Mouse (Mus musculus) gastrocnemius, adult 8-10 months (tissue): ENCODE results near the gene Fdx1l. TPM values are rescaled to one million over a fixed set of nuclear protein-coding genes. Genes with fewer than 3 reads are reported as not detected.

Experiments used
- DNase-seq, 2 experiments: peaks; one replicate each; pipeline ENCODE4 v3.0.0; 2022; ENCODE audit warnings: low spot score in 2 of 2
- microRNA-seq: library from miRNA; unstranded; fragments of <30 nt; microRNA quantifications from one replicate; pipeline ENCODE4 v1.2.0, GENCODE M21; 2022
- total RNA-seq, 4 experiments: library from RNA; stranded (reverse); gene quantifications; 2 replicates each; pipeline ENCODE4 v1.2.4; 2022

The Fdx1l gene
- total RNA-seq, 4 experiments from 2014 or later, result 47.9 to 55.2 (median 51.4) TPM

DNA sequence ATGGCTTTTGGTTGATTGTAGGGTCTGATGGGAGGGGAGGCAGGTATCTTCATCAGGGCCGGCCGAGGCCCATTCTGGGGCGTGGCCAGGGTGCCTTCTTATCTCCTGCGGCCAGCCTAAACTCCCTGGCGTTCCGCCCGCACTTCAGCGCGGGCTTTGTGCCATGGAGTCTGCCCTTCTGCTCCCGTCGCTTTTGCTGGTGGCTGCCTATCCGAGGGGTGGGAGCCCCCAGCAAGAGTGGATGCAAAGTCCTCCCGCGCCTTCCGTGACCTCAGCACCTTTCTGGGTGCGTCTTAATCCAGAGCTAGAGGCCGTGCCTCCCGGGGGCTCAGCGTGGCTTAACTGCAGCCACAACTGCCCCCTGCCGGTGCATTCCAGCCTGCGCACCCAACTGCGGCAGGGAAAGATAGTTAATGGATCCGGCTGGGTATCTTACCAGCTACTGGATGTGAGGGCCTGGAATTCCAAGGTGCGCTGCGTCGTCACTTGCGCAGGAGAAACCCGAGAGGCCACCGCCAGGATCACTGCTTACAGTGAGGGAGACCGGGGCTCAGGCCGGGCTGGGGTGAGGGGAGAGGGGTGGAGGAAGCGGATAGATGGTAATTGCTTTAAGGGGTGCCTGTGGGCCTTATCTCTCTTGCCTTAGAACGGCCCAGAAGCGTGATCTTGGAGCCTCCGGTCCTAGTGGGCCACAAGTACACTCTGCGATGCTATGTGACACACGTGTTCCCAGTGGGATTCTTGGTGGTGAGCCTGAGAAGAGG lies 43.9 kb downstream of the Fdx1l start, which contains the start of gene Icam4:
Icam4 (plus strand) TSS at position 83 of the 764 bp plus-strand sequence.
- DNase-seq, result peak; percentile 76 to 77

DNA sequence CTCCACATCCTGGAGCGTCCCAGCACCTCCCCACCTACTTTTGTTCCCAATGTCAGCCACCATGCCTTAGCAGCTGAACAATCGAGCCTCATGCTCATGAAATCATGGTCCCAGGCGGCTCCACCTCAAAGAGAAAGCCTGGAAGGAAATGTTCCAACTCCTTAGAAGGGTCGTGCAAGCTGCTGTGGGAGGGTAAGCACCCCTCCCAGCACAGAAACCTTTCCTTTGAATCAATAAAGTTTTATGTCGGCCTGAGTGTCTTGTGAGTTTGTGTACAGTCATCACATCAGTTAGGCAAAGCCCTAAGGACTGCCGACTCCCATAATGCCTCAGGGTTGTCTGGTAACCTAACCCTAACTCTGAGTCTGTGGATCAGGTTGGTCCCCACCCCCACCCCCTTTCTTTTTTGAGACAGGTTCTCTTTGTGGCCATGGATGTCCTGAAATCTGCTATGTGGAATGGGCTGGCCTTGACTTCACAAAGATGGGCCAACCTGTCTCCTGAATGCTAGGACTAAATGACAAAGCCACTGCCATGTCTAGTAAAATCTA lies 44.8 kb downstream of the Fdx1l start:
- no peak for DNase-seq

GRCm38 (mm10) chr9:21027774-21028290 lies 45.6 kb downstream of the Fdx1l start:
- DNase-seq, result no peak

DNA sequence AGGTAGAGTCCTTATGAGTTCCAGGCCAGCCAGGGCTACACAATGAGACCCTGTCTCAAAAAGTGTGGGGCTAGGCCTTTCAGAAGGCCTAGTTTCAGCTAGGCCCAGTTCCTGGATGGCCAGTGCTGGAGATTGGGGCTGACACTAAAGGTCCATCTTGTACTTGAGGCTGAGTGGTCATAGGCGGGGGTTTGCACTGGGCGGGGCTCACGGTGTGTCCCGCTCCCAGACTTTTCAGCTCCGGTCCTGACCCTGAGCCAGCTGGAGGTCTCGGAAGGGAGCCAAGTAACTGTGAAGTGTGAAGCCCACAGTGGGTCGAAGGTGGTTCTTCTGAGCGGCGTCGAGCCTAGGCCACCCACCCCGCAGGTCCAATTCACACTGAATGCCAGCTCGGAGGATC lies 46.6 kb downstream of the Fdx1l start:
- DNase-seq, result no peak

DNA sequence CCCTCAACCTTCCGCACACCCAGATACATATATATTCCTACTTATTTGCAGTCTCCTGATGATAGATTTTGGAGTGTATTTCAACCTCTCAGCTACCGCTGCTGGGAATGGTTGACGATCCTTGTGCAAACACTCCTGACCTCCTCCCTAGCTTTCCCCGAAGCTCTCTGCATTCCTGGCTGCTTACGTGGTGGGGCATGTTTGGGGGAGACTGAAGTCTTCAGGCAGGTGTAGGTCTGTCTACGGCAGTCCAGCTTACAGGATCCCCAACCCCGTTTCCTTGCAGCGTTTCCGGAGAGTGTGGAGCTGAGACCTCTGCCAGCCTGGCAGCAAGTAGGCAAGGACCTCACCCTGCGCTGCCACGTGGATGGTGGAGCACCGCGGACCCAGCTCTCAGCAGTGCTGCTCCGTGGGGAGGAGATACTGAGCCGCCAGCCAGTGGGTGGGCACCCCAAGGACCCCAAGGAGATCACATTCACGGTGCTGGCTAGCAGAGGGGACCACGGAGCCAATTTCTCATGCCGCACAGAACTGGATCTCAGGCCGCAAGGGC lies 48.1 kb downstream of the Fdx1l start:
- DNase-seq, result no peak

GRCm38 (mm10) chr9:21022726-21023125 lies 50.7 kb downstream of the Fdx1l start:
- no peak for DNase-seq

- no peak for DNase-seq
Measured at GRCm38 (mm10) chr9:21022288-21022687, 51.1 kb downstream of the Fdx1l start.

GRCm38 (mm10) chr9:21021363-21021762 lies 52.1 kb downstream of the Fdx1l start:
- no peak for DNase-seq

GRCm38 (mm10) chr9:21018600-21018999 lies 54.8 kb downstream of the Fdx1l start:
- no peak for DNase-seq

Small RNAs within 50 kb of the gene (microRNA-seq; reads per million reads assigned to microRNA genes)
- not detected for gene Mir1900
- not detected for gene Mir7082

Other genes with a start within 250 kb of the Fdx1l start
- gene A230050P20Rik, start 205.0 kb downstream of the Fdx1l start, total RNA-seq, result 1 to 10 TPM in 3 of 4 experiments, under 1 TPM in 1; 0.53 to 2.7 (median 1.5) TPM
- gene Angptl6, start 193.9 kb downstream of the Fdx1l start, total RNA-seq, result 1 to 10 TPM; 6.5 to 7.6 (median 7.1) TPM
- 10 to 100 TPM in 1 of 4 experiments, 1 to 10 TPM in 3; 6.8 to 10.9 (median 8.3) TPM for gene Ppan, start 185.4 kb downstream of the Fdx1l start, total RNA-seq
- 100 to 1,000 TPM in 3 of 4 experiments, 10 to 100 TPM in 1; 95.7 to 105 (median 102) TPM for gene Eif3g, start 175.0 kb downstream of the Fdx1l start, total RNA-seq
- gene Dnmt1, start 113.7 kb downstream of the Fdx1l start, total RNA-seq, result 1 to 10 TPM; 5.5 to 6.0 (median 5.8) TPM
- gene S1pr2, start 96.8 kb downstream of the Fdx1l start, total RNA-seq, result 1 to 10 TPM in 1 of 4 experiments, under 1 TPM in 3; 0.46 to 1.1 (median 0.74) TPM
- gene Mrpl4, start 70.9 kb downstream of the Fdx1l start, total RNA-seq, result 10 to 100 TPM; 53.7 to 58.9 (median 55.7) TPM
- 1 to 10 TPM; 1.3 to 2.3 (median 1.4) TPM for gene Icam1, start 57.6 kb downstream of the Fdx1l start, total RNA-seq
- gene Icam4, start 44.2 kb downstream of the Fdx1l start, total RNA-seq, result 1 to 10 TPM; 1.3 to 2.7 (median 1.8) TPM
- under 1 TPM in 1 of 4 experiments, not detected in 3; 0.08 TPM for gene Icam5, start 41.5 kb downstream of the Fdx1l start, total RNA-seq
- gene Zglp1, start 6.5 kb downstream of the Fdx1l start, total RNA-seq, result not detected
- under 1 TPM in 2 of 4 experiments, not detected in 2; 0.19 to 0.39 TPM for gene Gm49373, start 518 bp downstream of the Fdx1l start, total RNA-seq
- gene Gm38431, start 18.4 kb upstream of the Fdx1l start, total RNA-seq, result 1 to 10 TPM in 1 of 4 experiments, under 1 TPM in 3; 0.15 to 2.5 (median 0.34) TPM
- 10 to 100 TPM; 13.0 to 15.6 (median 14.3) TPM for gene Raver1, start 18.4 kb upstream of the Fdx1l start, total RNA-seq
- gene Tyk2, start 57.6 kb upstream of the Fdx1l start, total RNA-seq, result 1 to 10 TPM; 4.9 to 6.0 (median 5.8) TPM
- 100 to 1,000 TPM in 3 of 4 experiments, 10 to 100 TPM in 1; 95.0 to 132 (median 111) TPM for gene Cdc37, start 76.4 kb upstream of the Fdx1l start, total RNA-seq
- gene Pde4a, start 92.1 kb upstream of the Fdx1l start, total RNA-seq, result 10 to 100 TPM; 40.7 to 51.5 (median 47.0) TPM
- gene Keap1, start 165.7 kb upstream of the Fdx1l start, total RNA-seq, result 10 to 100 TPM; 54.9 to 59.4 (median 57.4) TPM
- under 1 TPM; 0.10 to 0.29 (median 0.15) TPM for gene S1pr5, start 174.8 kb upstream of the Fdx1l start, total RNA-seq
- 10 to 100 TPM; 74.3 to 87.3 (median 80.7) TPM for gene Atg4d, start 191.7 kb upstream of the Fdx1l start, total RNA-seq
- 10 to 100 TPM in 3 of 4 experiments, 1 to 10 TPM in 1; 8.4 to 13.0 (median 11.4) TPM for gene Kri1, start 214.4 kb upstream of the Fdx1l start, total RNA-seq
- gene Cdkn2d, start 217.8 kb upstream of the Fdx1l start, total RNA-seq, result 10 to 100 TPM in 3 of 4 experiments, 1 to 10 TPM in 1; 8.8 to 10.7 (median 10.6) TPM
- gene Ap1m2, start 238.7 kb upstream of the Fdx1l start, total RNA-seq, result not detected
- 100 to 1,000 TPM; 155 to 165 (median 161) TPM for gene Slc44a2, start 247.1 kb upstream of the Fdx1l start, total RNA-seq